Mouse (Mus musculus): ENCODE results near the gene Arid3c. TPM values are rescaled to one million over a fixed set of nuclear protein-coding genes. Genes with fewer than 3 reads are reported as not detected.

The Arid3c gene
- polyA plus RNA-seq, 1 experiment = 1.9 TPM

- DNase-seq (ENCODE audit: low spot score) = no peak
Measured at GRCm38 (mm10) chr4:41745021-41745420, 14.1 kb upstream of the Arid3c start.

GRCm38 (mm10) chr4:41744131-41744530 is 13.2 kb upstream of the Arid3c start:
- no peak for DNase-seq (ENCODE audit: low spot score)

- DNase-seq (ENCODE audit: low spot score) = peak; percentile 88
Measured at GRCm38 (mm10) chr4:41741158-41741560, 10.2 kb upstream of the Arid3c start.

- no peak for DNase-seq (ENCODE audit: low spot score)
Measured at GRCm38 (mm10) chr4:41740380-41741157, 9.6 kb upstream of the Arid3c start.

GRCm38 (mm10) chr4:41739260-41739659 is 8.3 kb upstream of the Arid3c start:
- DNase-seq (ENCODE audit: low spot score) = no peak

- no peak for DNase-seq (ENCODE audit: low spot score)
Measured at GRCm38 (mm10) chr4:41738256-41738603, 7.3 kb upstream of the Arid3c start.

GRCm38 (mm10) chr4:41737602-41738255 is 6.8 kb upstream of the Arid3c start:
- peak; percentile 46 for DNase-seq (ENCODE audit: low spot score)

GRCm38 (mm10) chr4:41726826-41727621 is 3.9 kb downstream of the Arid3c start:
- DNase-seq (ENCODE audit: low spot score) = no peak

- DNase-seq (ENCODE audit: low spot score) = peak; percentile 68
Measured at GRCm38 (mm10) chr4:41722918-41723351, 8.0 kb downstream of the Arid3c start, which contains the start of gene Dctn3. Gene Dctn3, minus strand, starts transcription at chr4:41723170.

GRCm38 (mm10) chr4:41716834-41717233 is 14.1 kb downstream of the Arid3c start:
- no peak for DNase-seq (ENCODE audit: low spot score)

- DNase-seq (ENCODE audit: low spot score) = no peak
Measured at GRCm38 (mm10) chr4:41715596-41715995, 15.3 kb downstream of the Arid3c start.

GRCm38 (mm10) chr4:41715082-41715481 is 15.9 kb downstream of the Arid3c start:
- no peak for DNase-seq (ENCODE audit: low spot score)

- no peak for DNase-seq (ENCODE audit: low spot score)
Measured at GRCm38 (mm10) chr4:41714276-41714675, 16.7 kb downstream of the Arid3c start.

- peak; percentile 79 for DNase-seq (ENCODE audit: low spot score)
Measured at GRCm38 (mm10) chr4:41713197-41714067, 17.5 kb downstream of the Arid3c start, which contains the start of gene Rpp25l. Gene Rpp25l, minus strand, starts transcription at chr4:41713534.

- no peak for DNase-seq (ENCODE audit: low spot score)
Measured at GRCm38 (mm10) chr4:41712421-41713196, 18.3 kb downstream of the Arid3c start.

GRCm38 (mm10) chr4:41711705-41712375 is 19.1 kb downstream of the Arid3c start:
- no peak for DNase-seq (ENCODE audit: low spot score)

GRCm38 (mm10) chr4:41710229-41710628 is 20.7 kb downstream of the Arid3c start:
- no peak for DNase-seq (ENCODE audit: low spot score)

- DNase-seq (ENCODE audit: low spot score) = no peak
Measured at GRCm38 (mm10) chr4:41708192-41708745, 22.7 kb downstream of the Arid3c start.

- DNase-seq (ENCODE audit: low spot score) = no peak
Measured at GRCm38 (mm10) chr4:41707011-41707535, 23.9 kb downstream of the Arid3c start.

All from urinary bladder, adult 2 months (tissue).